Mouse (Mus musculus) heart, embryonic 15.5 days (tissue): ENCODE data around the gene Zswim3. TPM values are rescaled to one million over a fixed set of nuclear protein-coding genes. Genes with fewer than 3 reads are reported as not detected.

Source experiments
- ATAC-seq: fragments of 200-750 bp; cut with Nextera tagmentation; replicated peaks from 2 replicates; pipeline ENCODE4 v1.8.0; 2017; ENCODE audit warnings: low read depth, moderate TSS enrichment; ENCODE audit not compliant: insufficient number of reproducible peaks, insufficient read depth, low FRiP score
- H3K27ac ChIP-seq: fragments of 300-500 bp; sonication (generic); 2 replicates; pipeline ENCODE4 v1.5.1; 2015; ENCODE audit warnings: mild to moderate bottlenecking, inconsistent platforms
- H3K27me3 ChIP-seq: fragments of 300-500 bp; sonication (generic); 2 replicates; pipeline ENCODE4 v1.6.1; 2015; ENCODE audit warnings: inconsistent platforms
- H3K36me3 ChIP-seq: fragments of 300-500 bp; sonication (generic); 2 replicates; pipeline ENCODE4 v1.6.1; 2015; ENCODE audit warnings: mild to moderate bottlenecking, inconsistent platforms
- H3K4me1 ChIP-seq: fragments of 300-500 bp; sonication (generic); replicated peaks from 2 replicates; pipeline ENCODE4 v1.6.1; 2015; ENCODE audit warnings: inconsistent platforms
- H3K4me2 ChIP-seq: fragments of 300-500 bp; sonication (generic); 2 replicates; pipeline ENCODE4 v1.6.1; 2015; ENCODE audit warnings: inconsistent platforms, mild to moderate bottlenecking, moderate library complexity
- H3K4me3 ChIP-seq: fragments of 300-500 bp; sonication (generic); 2 replicates; pipeline ENCODE4 v1.5.1; 2015; ENCODE audit warnings: mild to moderate bottlenecking, inconsistent platforms
- H3K9ac ChIP-seq: fragments of 300-500 bp; sonication (generic); 2 replicates; pipeline ENCODE4 v1.6.1; 2015; ENCODE audit warnings: mild to moderate bottlenecking, inconsistent platforms
- H3K9me3 ChIP-seq: fragments of 300-500 bp; sonication (generic); replicated peaks from 2 replicates; pipeline ENCODE4 v1.6.1; 2016; ENCODE audit warnings: inconsistent platforms
- WGBS: fragments of 180-500 bp; shearing (Covaris S2); methylation state at CpG from one replicate; pipeline ENCODE4 v1.1.7; 2015; ENCODE audit warnings: mixed read lengths; 5-methylcytosine and 5-hydroxymethylcytosine counted together
- polyA plus RNA-seq: library from polyadenylated mRNA; unstranded; fragments of >200 nt; fragmentation: Nextera tagmentation; extraction: Ambion mirVana; gene quantifications from 2 replicates; pipeline ENCODE4 v1.2.1, GENCODE M21; 2015

The Zswim3 gene
- polyA plus RNA-seq, 1 experiment from 2014 or later, result 4.9 TPM

- Histone ChIP-seq H3K4me2 (no peak overlapping the region), H3K27me3 (no peaks in the 10 kb centered on the region), H3K4me3 (no peak overlapping the region), H3K36me3 (no peaks in the 10 kb centered on the region; the same call in 1 of the 2 replicates), H3K9me3 (no peaks in the 10 kb centered on the region), H3K4me1 (peaks cover 26% of the 10 kb centered on the region), H3K9ac (no peak overlapping the region), H3K27ac (no peak overlapping the region)
- 72% methylated on average over 7 of the region's 7 CpGs for WGBS
- no peak for ATAC-seq
Measured at GRCm38 (mm10) chr2:164783926-164784581, 20.8 kb upstream of the Zswim3 start.

DNA sequence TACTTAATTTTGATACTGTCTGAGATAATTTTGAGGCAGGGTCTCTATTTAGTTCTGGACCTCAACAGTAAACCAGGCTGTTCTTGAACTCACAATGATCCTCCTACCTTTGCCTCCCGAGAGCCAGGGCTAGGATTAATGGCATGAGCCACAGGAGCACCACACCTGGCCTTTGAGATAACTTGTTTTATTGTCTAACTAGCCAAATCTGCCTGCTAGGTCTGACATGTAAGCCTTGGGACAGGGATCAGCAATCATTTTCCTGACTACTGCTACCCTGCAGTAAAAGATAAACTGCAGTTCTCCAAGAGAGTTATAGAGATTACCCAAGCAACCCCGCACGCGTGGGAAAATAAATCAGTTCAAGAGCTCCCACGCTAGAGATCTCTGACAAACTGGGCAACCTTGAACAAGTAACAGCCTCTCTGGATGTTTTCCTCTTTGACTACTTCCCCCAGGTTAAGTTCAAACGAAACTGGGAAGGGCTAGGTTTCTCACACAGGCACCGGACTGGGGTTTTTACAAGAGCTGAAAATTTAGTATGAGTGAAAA is 20.0 kb upstream of the Zswim3 start:
- H3K4me1 ChIP-seq, result peaks cover 26% of the 10 kb centered on the region
- ATAC-seq, result no peak

GRCm38 (mm10) chr2:164785481-164786387 is 19.2 kb upstream of the Zswim3 start, which contains the start of gene Snx21:
Gene Snx21 (plus strand): TSS chr2:164785823.
- Histone ChIP-seq H3K9me3 (no peaks in the 10 kb centered on the region), H3K27ac (peak within 1 kb of the TSS; percentile 96), H3K9ac (peak within 1 kb of the TSS; percentile 92), H3K4me1 (peaks cover 26% of the 10 kb centered on the region), H3K4me2 (peak within 1 kb of the TSS; percentile 78), H3K4me3 (peak within 1 kb of the TSS; percentile 76), H3K27me3 (no peaks in the 10 kb centered on the region), H3K36me3 (peaks cover 12% of the 10 kb centered on the region)
- WGBS, result under 1% methylated on average over 88 of the region's 89 CpGs
- peak; percentile 94 for ATAC-seq

More for the DNA sequence above, 20.0 kb upstream of the Zswim3 start:
- 3% methylated on average over 7 of the region's 7 CpGs for WGBS
- Histone ChIP-seq H3K9ac (peak overlapping the region; percentile 92), H3K27ac (peak overlapping the region; percentile 96), H3K27me3 (no peaks in the 10 kb centered on the region), H3K4me3 (peak overlapping the region; percentile 76), H3K36me3 (peaks cover 6% of the 10 kb centered on the region; the same call in 1 of the 2 replicates), H3K4me2 (peak overlapping the region; percentile 78), H3K9me3 (no peaks in the 10 kb centered on the region)

DNA sequence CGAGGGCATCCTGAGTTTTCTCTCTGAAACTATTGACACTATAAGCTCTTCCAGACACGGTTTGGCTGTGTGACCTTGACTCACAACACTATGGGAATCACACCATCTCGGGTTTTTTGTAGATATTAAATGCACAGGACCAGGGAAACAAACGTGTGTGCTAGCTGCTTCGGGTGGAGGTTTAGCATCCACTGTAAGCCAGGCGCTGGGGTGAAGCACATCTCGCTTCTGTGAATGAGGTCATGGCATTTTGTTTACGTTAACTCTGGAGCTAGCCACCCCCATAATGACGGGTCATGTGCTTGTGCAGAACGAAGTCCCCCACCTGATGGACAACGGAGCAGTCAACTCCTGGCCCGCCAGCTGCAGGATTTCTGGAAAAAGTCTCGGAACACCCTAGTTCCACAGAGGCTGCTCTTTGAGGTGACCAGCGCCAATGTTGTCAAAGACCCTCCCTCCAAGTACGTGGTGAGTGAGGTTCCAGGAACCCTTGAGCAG is 18.5 kb upstream of the Zswim3 start:
- H3K27me3 ChIP-seq, result no peaks in the 10 kb centered on the region
- peak overlapping the region; percentile 76 for H3K4me3 ChIP-seq
- 5% methylated on average over 15 of the region's 15 CpGs for WGBS
- peak overlapping the region; percentile 78 for H3K4me2 ChIP-seq
- H3K36me3 ChIP-seq, result peaks cover 19% of the 10 kb centered on the region
- peak overlapping the region; percentile 96 for H3K27ac ChIP-seq
- no peaks in the 10 kb centered on the region for H3K9me3 ChIP-seq
- H3K4me1 ChIP-seq, result peaks cover 26% of the 10 kb centered on the region
- ATAC-seq, result no peak
- peak overlapping the region; percentile 92 for H3K9ac ChIP-seq

- H3K27me3 ChIP-seq, result no peaks in the 10 kb centered on the region
- WGBS, result 77% methylated on average over 3 of the region's 3 CpGs
- H3K4me1 ChIP-seq, result peaks cover 26% of the 10 kb centered on the region
- H3K4me3 ChIP-seq, result peak overlapping the region; percentile 76
- H3K4me2 ChIP-seq, result peak overlapping the region; percentile 78
- no peaks in the 10 kb centered on the region for H3K9me3 ChIP-seq
- H3K27ac ChIP-seq, result peak overlapping the region; percentile 96
- peak overlapping the region; percentile 92 for H3K9ac ChIP-seq
- no peak for ATAC-seq
- H3K36me3 ChIP-seq, result peaks cover 25% of the 10 kb centered on the region
Measured at GRCm38 (mm10) chr2:164787032-164787431, 17.9 kb upstream of the Zswim3 start.

DNA sequence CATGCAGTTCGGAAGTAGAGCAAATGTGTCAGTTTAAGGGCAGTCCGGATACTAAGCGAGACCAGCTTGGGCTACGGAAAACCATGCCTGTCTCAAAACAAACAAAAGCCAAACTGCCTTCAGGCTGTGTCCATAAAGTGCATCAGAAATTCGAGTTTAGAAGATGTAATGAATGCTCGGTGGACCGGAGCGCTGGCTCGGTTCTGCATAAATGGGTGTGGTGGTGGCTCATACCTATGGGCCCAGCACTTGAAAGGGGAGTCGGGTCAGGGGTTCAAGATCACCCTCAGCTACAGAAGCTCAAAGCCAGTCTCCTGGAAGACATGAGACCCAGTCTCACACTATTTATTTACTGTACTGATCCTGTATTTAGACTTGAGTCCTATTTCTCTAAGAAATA is 17.1 kb upstream of the Zswim3 start:
- H3K36me3 ChIP-seq, result peaks cover 31% of the 10 kb centered on the region
- ATAC-seq, result no peak
- H3K9me3 ChIP-seq, result no peaks in the 10 kb centered on the region
- no peaks in the 10 kb centered on the region for H3K27me3 ChIP-seq
- peak overlapping the region; percentile 78 for H3K4me2 ChIP-seq
- peak overlapping the region; percentile 76; the same call in 1 of the 2 replicates for H3K4me3 ChIP-seq
- H3K4me1 ChIP-seq, result peaks cover 29% of the 10 kb centered on the region
- 79% methylated on average over 10 of the region's 10 CpGs for WGBS
- H3K9ac ChIP-seq, result no peak overlapping the region
- no peak overlapping the region for H3K27ac ChIP-seq

- H3K9ac ChIP-seq, result peak overlapping the region; percentile 41; the same call in 1 of the 2 replicates
- no peak overlapping the region for H3K4me2 ChIP-seq
- no peaks in the 10 kb centered on the region for H3K27me3 ChIP-seq
- H3K4me1 ChIP-seq, result peaks cover 33% of the 10 kb centered on the region
- 58% methylated on average over 4 of the region's 4 CpGs for WGBS
- no peak for ATAC-seq
- peaks cover 37% of the 10 kb centered on the region for H3K36me3 ChIP-seq
- no peak overlapping the region for H3K27ac ChIP-seq
- H3K4me3 ChIP-seq, result no peak overlapping the region
- H3K9me3 ChIP-seq, result no peaks in the 10 kb centered on the region
Measured at GRCm38 (mm10) chr2:164788411-164788810, 16.5 kb upstream of the Zswim3 start.

GRCm38 (mm10) chr2:164790451-164790850 is 14.4 kb upstream of the Zswim3 start:
- Histone ChIP-seq H3K9me3 (no peaks in the 10 kb centered on the region), H3K4me3 (no peak overlapping the region), H3K27ac (no peak overlapping the region), H3K27me3 (no peaks in the 10 kb centered on the region), H3K4me1 (peaks cover 37% of the 10 kb centered on the region), H3K4me2 (no peak overlapping the region), H3K36me3 (peaks cover 45% of the 10 kb centered on the region), H3K9ac (no peak overlapping the region)
- 64% methylated on average over 4 of the region's 4 CpGs for WGBS
- no peak for ATAC-seq

GRCm38 (mm10) chr2:164791841-164792261 is 13.0 kb upstream of the Zswim3 start:
- Histone ChIP-seq H3K27me3 (no peaks in the 10 kb centered on the region), H3K4me2 (no peak overlapping the region), H3K4me3 (no peak overlapping the region), H3K36me3 (peaks cover 49% of the 10 kb centered on the region), H3K9me3 (no peaks in the 10 kb centered on the region), H3K9ac (no peak overlapping the region), H3K4me1 (peaks cover 32% of the 10 kb centered on the region), H3K27ac (no peak overlapping the region)
- ATAC-seq, result no peak
- 91% methylated on average over 18 of the region's 18 CpGs for WGBS

DNA sequence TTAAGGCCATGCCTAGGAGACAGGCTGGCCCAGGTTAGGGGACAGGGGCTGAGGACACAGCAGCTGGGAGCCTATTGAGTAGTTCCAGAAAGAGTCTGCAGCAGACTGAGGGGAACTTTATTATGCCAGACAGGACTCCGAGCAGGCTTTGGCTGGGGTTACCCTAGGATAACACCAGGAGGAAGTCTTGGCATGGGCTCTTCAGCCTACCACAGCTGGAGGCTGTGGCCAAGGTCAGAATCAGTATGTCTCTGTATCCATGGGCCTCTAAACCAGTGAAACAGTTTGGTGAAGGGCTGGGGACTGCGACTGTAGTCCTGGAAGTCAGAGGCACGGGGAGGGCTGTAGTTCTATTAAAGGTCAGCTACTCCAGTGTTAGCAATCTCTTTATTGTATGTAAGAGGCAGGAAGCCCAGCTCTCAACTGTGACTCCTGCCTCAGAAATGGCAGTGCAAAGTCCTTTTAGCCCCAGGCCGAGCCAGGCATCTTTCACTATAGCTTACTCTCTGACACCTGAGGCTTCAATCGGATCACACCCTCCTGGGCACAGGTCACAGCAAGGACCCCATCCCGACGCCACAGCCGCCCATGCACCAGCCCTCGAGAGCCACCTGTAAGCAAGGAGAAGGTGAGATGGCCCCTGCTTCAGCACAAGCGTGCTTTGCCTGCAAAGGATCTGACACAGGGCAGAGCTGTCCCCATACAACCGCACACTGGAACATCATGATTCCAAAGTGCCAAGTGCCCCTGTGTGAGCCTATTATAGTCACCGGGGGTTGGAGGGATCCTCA is 12.3 kb upstream of the Zswim3 start:
- Histone ChIP-seq H3K9me3 (no peaks in the 10 kb centered on the region), H3K27me3 (no peaks in the 10 kb centered on the region), H3K9ac (no peak overlapping the region), H3K4me1 (peaks cover 25% of the 10 kb centered on the region), H3K4me2 (no peak overlapping the region), H3K4me3 (no peak overlapping the region), H3K36me3 (peaks cover 55% of the 10 kb centered on the region), H3K27ac (peak overlapping the region; percentile 76)
- WGBS, result 83% methylated on average over 12 of the region's 12 CpGs
- ATAC-seq, result no peak
